Mouse (Mus musculus) kidney, postnatal 36 days (tissue): ENCODE measurements at regions not wholly inside any gene's neighbourhood (a gene's known extent, or its start where the extent isn't known, plus 50 kb on each side); places are given as distances from the start of the nearest gene placed in this dataset.

Source experiments
- DNase-seq, 2 experiments: peaks; one replicate each; pipeline ENCODE4 v3.0.0; 2021 to 2022; ENCODE audit warnings: mixed read lengths in 2 of 2

GRCm38 (mm10) chr14:21932771-21933170, 56.6 kb downstream of the Zfp503 start:
- DNase-seq: no peak

- DNase-seq: no peak
Measured at GRCm38 (mm10) chr14:21931944-21932343, 57.5 kb downstream of the Zfp503 start.

GRCm38 (mm10) chr14:21929048-21929447, 60.4 kb downstream of the Zfp503 start:
- no peak for DNase-seq

- DNase-seq: no peak
Measured at GRCm38 (mm10) chr14:21916671-21917070, 67.9 kb upstream of the Comtd1 start.

- peak; percentile 6 to 8 for DNase-seq
Measured at GRCm38 (mm10) chr14:21904498-21905395, 56.0 kb upstream of the Comtd1 start.

- peak; percentile 6 to 41 for DNase-seq
Measured at GRCm38 (mm10) chr14:21903562-21904497, 55.1 kb upstream of the Comtd1 start.

GRCm38 (mm10) chr14:21902856-21903255, 54.1 kb upstream of the Comtd1 start:
- no peak for DNase-seq

GRCm38 (mm10) chr14:21902456-21902855, 53.7 kb upstream of the Comtd1 start:
- no peak for DNase-seq

- no peak for DNase-seq
Measured at GRCm38 (mm10) chr14:21900951-21901350, 52.2 kb upstream of the Comtd1 start.

- no peak for DNase-seq
Measured at GRCm38 (mm10) chr14:21900516-21900915, 51.7 kb upstream of the Comtd1 start.
